Mouse (Mus musculus): ENCODE data around the gene Dtx2. TPM values are rescaled to one million over a fixed set of nuclear protein-coding genes. Genes with fewer than 3 reads are reported as not detected.

Dtx2 gene
- polyA plus RNA-seq, 1 experiment from 2014 or later: 39.2 TPM

DNA sequence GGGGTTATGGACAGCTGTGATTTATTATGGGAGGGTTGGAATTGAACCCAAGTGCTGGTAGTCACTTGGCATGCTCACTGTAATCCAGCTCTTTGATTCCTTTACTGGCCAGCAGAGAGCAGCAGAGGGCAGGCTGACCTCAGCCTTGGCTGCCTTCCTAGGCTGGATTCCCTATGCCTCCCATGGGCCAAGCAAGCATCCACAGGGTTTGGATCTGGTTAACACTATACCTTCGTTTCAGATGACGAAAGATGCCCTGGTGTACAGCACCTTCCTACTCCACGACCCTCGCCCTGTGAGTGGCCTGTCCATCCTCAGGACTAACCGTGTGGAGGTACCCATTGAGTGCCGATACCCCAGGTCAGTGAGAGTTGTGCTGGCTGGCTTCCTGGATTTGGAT, 12.2 kb upstream of the Dtx2 start:
- H3K36me3 ChIP-seq (replicated peaks): no peaks in the 10 kb centered on the region
- 38% methylated on average over 6 of the region's 6 CpGs for WGBS
- no peak overlapping the region for H3K27ac ChIP-seq (replicated peaks)
- peak; percentile 73 for DNase-seq (ENCODE audit: low spot score)
- no peaks in the 10 kb centered on the region for H3K9me3 ChIP-seq
- no peaks in the 10 kb centered on the region for H3K27me3 ChIP-seq (replicated peaks; ENCODE audit: low read depth, poor library complexity, severe bottlenecking)
- no peaks in the 10 kb centered on the region for H3K4me1 ChIP-seq
- H3K4me3 ChIP-seq: no peak overlapping the region

DNA sequence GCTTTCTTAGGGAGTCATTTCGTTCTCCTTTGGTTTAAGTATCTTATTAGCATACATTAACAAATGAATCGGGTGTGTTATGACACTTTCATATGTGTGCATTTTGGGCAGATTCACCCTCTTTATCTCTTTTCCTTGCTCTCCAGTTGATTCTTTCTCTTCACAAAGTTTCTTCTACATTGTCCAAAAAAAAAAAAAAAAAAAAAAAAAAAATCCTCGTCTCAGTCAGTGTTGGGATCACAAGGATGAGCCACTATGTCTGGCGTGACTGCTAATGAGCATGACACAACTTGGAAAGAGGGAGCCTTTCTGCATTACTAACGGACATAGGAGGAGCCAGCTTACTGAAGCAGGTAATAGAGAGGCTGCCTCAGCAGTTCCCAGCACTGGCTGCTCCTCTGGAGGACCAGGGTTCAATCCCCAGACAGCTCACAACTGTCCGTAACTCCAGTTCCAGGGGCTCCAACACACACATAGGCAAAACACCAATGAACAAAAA, 10.0 kb upstream of the Dtx2 start:
- no peaks in the 10 kb centered on the region for H3K27me3 ChIP-seq (replicated peaks; ENCODE audit: low read depth, poor library complexity, severe bottlenecking)
- no peak overlapping the region for H3K27ac ChIP-seq (replicated peaks)
- no peaks in the 10 kb centered on the region for H3K4me1 ChIP-seq
- H3K4me3 ChIP-seq: no peak overlapping the region
- H3K36me3 ChIP-seq (replicated peaks): no peaks in the 10 kb centered on the region
- H3K9me3 ChIP-seq: no peaks in the 10 kb centered on the region
- WGBS: 63% methylated on average over 6 of the region's 6 CpGs
- no peak for DNase-seq (ENCODE audit: low spot score)

DNA sequence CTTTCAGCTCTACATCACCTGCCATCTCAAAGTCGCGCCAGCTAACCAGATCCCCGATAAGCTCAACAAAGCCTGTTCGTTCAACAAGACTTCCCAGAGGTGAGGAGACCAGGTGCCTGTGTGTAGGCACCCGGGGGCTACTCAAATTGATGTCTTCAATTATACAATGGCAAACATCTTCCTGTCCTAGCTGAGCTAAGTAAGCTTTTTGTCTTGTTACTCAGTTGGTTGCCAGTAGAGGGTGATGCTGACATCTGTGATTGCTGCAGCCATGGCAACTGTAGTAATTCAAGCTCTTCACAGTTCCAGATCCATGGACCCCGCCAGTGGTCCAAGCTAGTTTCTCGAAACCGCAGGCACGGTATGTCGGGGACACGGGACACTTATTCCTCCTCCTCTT, 7.4 kb upstream of the Dtx2 start:
- WGBS: 70% methylated on average over 11 of the region's 11 CpGs
- H3K4me1 ChIP-seq: no peaks in the 10 kb centered on the region
- H3K36me3 ChIP-seq (replicated peaks): no peaks in the 10 kb centered on the region
- H3K9me3 ChIP-seq: no peaks in the 10 kb centered on the region
- peak; percentile 46 for DNase-seq (ENCODE audit: low spot score)
- no peak overlapping the region for H3K4me3 ChIP-seq
- H3K27ac ChIP-seq (replicated peaks): no peak overlapping the region
- no peaks in the 10 kb centered on the region for H3K27me3 ChIP-seq (replicated peaks; ENCODE audit: low read depth, poor library complexity, severe bottlenecking)

DNA sequence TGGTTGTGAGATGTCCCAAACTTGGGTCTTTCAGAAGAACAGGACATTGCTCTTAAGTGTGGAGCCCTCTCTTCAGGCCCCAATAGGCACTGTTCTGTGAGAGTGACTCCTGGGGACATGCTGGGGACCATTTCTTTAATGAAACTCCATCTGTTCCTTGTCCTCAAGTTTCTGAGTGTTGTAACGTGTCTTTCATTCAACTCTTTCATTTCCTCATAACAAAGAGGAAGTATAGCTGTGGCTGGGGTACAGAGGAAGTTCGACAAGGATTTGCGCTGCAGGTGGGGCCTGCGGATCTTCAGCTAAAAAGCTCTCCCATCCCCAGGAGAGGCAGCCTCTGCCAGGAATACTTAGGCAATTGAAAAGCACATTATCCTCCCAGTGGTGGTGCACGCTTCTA, 4.0 kb upstream of the Dtx2 start:
- H3K9me3 ChIP-seq: no peaks in the 10 kb centered on the region
- 73% methylated on average over 5 of the region's 5 CpGs for WGBS
- no peak overlapping the region for H3K27ac ChIP-seq (replicated peaks)
- no peak overlapping the region for H3K4me3 ChIP-seq
- H3K36me3 ChIP-seq (replicated peaks): no peaks in the 10 kb centered on the region
- peaks cover 6% of the 10 kb centered on the region for H3K4me1 ChIP-seq
- no peaks in the 10 kb centered on the region for H3K27me3 ChIP-seq (replicated peaks; ENCODE audit: low read depth, poor library complexity, severe bottlenecking)
- DNase-seq (ENCODE audit: low spot score): no peak

DNA sequence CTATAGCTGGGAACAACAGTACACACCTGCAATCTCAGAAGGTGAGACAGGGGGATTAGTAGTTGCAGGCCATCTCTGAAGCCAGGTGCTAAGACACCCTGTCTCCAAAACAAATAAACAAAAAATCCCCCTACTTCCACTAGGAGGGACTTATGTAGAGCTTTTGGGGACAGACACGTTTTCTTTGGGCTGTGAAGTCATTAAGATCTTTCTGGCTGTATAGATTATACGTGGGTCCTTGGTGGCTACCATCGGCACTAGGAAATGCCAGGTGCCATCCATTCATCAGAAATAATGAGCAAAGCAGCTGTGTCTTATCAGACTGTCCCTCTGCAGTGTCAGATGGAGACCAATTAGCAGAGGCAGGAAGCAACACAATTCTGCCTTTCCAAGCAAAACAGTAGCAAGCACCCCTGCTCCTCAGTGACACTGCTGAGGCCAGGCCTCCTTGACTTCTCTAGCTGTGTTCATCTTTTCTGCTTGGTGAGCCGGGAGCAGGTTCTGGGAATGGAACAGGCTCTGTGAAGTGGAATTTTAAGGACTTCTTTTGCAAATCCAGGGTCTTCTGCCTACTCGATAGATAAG, 1.1 kb upstream of the Dtx2 start:
- Histone ChIP-seq H3K27me3 (replicated peaks; ENCODE audit: low read depth, poor library complexity, severe bottlenecking) (no peaks in the 10 kb centered on the region), H3K9me3 (no peaks in the 10 kb centered on the region), H3K4me3 (no peak overlapping the region), H3K36me3 (replicated peaks) (peaks cover 23% of the 10 kb centered on the region), H3K4me1 (peaks cover 11% of the 10 kb centered on the region), H3K27ac (replicated peaks) (no peak overlapping the region)
- no peak for DNase-seq (ENCODE audit: low spot score)
- WGBS: 66% methylated on average over 5 of the region's 5 CpGs

DNA sequence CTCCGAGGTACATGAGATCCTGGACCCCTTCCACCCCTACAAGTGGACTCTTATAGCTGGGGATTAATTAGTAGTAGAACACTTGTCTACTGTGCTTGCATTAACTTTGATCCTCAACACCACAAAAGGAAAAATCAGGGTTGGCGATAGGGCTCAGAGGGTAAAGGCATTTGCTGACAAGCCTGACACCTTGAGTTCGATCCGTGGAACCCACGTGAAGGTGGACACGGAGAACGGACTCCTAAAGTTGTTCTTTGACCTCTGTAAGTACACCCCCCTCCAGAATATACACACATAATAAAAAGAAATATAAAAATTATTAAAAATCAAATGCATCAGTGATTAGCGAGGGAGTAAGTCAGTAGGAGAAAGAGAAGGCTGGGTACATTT, 270 bp upstream of the Dtx2 start:
- H3K27ac ChIP-seq (replicated peaks): no peak overlapping the region; the same call in 1 of the 2 replicates

DNA sequence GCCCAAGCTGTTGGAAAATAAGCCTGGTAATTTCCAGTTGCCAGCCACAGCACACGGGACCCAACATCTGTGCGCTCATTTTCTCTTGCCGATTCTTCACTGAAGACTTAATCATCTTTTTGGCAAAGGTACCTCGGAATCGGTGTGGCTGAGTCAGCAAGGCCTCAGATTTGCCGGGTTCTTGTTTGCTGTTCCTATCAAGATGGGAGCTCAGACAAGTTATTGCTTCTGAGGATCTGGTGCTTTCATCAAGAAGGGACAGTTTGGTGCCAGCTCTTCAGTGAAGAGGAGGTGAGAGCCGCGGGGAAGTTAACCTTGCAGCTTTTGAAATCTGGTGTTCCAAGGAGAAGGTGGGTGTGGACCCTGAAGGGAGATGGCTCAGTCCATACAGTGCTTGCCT, 1.6 kb downstream of the Dtx2 start:
- Histone ChIP-seq H3K9me3 (no peaks in the 10 kb centered on the region), H3K27ac (replicated peaks) (no peak overlapping the region), H3K4me3 (peak overlapping the region; percentile 79; the same call in 1 of the 2 replicates), H3K27me3 (replicated peaks; ENCODE audit: low read depth, poor library complexity, severe bottlenecking) (no peaks in the 10 kb centered on the region), H3K36me3 (replicated peaks) (peaks cover 49% of the 10 kb centered on the region), H3K4me1 (peaks cover 11% of the 10 kb centered on the region)
- no peak for DNase-seq (ENCODE audit: low spot score)
- WGBS: 91% methylated on average over 8 of the region's 8 CpGs

More for the DNA sequence above, 270 bp upstream of the Dtx2 start:
- Histone ChIP-seq H3K4me3 (peak overlapping the region; percentile 79), H3K9me3 (no peaks in the 10 kb centered on the region), H3K27me3 (replicated peaks; ENCODE audit: low read depth, poor library complexity, severe bottlenecking) (no peaks in the 10 kb centered on the region), H3K36me3 (replicated peaks) (peaks cover 32% of the 10 kb centered on the region), H3K4me1 (peaks cover 11% of the 10 kb centered on the region)
- WGBS: 66% methylated on average over 8 of the region's 8 CpGs
- no peak for DNase-seq (ENCODE audit: low spot score)

DNA sequence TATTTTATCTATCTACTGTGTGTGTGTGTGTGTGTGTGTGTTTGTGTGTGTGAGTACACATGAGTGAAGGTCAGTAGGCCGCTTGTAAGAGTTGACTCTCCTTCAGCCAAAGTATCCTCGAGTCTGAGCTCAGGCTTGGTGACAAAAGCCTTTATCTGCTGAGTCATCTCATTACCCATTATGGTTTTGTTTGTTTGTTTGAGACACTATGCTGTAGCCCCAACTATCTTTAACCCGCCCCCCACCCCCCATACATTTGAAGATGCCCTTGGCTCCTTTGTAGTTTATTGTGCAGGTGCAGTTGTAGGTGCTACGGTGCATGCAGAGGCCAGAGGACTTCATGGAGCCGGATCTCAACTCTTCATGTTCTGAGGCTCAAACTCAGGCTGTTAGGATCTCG, 6.6 kb downstream of the Dtx2 start:
- Histone ChIP-seq H3K4me3 (no peak overlapping the region), H3K27ac (replicated peaks) (no peak overlapping the region), H3K27me3 (replicated peaks; ENCODE audit: low read depth, poor library complexity, severe bottlenecking) (no peaks in the 10 kb centered on the region), H3K9me3 (no peaks in the 10 kb centered on the region), H3K36me3 (replicated peaks) (peaks cover 73% of the 10 kb centered on the region), H3K4me1 (peaks cover 18% of the 10 kb centered on the region)
- no peak for DNase-seq (ENCODE audit: low spot score)
- 93% methylated on average over 6 of the region's 6 CpGs for WGBS

DNA sequence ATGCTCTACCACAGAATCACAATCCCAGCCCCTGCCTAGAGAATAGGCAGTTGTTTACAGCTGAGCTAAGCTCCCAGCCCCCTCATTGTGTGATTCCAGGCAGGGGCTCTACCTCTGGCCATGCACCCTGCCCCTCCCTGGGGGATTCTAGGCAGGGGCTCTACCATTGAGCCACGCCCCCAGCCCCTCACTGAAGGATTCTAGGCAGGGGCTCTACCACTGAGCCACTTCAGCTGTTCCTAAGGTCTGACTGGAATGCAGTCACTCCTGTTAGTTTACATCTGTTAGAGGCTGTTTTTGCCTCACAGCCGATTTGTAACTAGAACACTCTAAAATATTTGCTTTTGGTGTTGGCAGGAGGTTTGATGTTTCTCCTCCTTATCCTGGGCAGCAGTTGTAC, 7.7 kb downstream of the Dtx2 start:
- H3K36me3 ChIP-seq (replicated peaks): peaks cover 62% of the 10 kb centered on the region

DNA sequence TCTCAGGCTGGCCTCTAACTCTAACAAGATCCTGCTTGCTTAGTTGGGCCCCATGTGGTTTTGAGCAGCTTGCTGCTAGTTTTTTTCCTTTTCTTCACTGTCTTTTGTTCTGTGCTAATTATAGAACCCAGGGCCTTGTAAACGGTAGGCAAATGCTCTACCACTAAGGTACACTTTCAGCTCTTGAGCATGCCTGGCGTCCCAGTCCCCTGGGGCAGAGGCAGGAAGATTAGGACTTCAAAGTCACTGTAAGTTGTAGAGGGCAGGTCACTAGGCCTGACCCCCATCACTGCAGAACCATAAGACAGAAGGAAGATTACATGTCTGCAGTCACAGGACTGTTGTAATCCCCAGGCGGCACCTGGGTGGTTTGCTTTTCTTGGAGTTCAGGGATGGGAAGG, 8.2 kb downstream of the Dtx2 start:
- H3K36me3 ChIP-seq (replicated peaks): peaks cover 58% of the 10 kb centered on the region
- H3K9me3 ChIP-seq: no peaks in the 10 kb centered on the region
- peaks cover 18% of the 10 kb centered on the region for H3K4me1 ChIP-seq
- WGBS: 25% methylated on average over 3 of the region's 3 CpGs
- H3K4me3 ChIP-seq: no peak overlapping the region
- DNase-seq (ENCODE audit: low spot score): peak; percentile 42
- no peaks in the 10 kb centered on the region for H3K27me3 ChIP-seq (replicated peaks; ENCODE audit: low read depth, poor library complexity, severe bottlenecking)
- peak overlapping the region; percentile 20; the same call in 1 of the 2 replicates for H3K27ac ChIP-seq (replicated peaks)

More for the DNA sequence above, 7.7 kb downstream of the Dtx2 start:
- Histone ChIP-seq H3K4me3 (no peak overlapping the region), H3K9me3 (no peaks in the 10 kb centered on the region), H3K27me3 (replicated peaks; ENCODE audit: low read depth, poor library complexity, severe bottlenecking) (no peaks in the 10 kb centered on the region), H3K4me1 (peaks cover 18% of the 10 kb centered on the region), H3K27ac (replicated peaks) (peak overlapping the region; percentile 20; the same call in 1 of the 2 replicates)
- 58% methylated on average over 2 of the region's 2 CpGs for WGBS
- DNase-seq (ENCODE audit: low spot score): no peak

DNA sequence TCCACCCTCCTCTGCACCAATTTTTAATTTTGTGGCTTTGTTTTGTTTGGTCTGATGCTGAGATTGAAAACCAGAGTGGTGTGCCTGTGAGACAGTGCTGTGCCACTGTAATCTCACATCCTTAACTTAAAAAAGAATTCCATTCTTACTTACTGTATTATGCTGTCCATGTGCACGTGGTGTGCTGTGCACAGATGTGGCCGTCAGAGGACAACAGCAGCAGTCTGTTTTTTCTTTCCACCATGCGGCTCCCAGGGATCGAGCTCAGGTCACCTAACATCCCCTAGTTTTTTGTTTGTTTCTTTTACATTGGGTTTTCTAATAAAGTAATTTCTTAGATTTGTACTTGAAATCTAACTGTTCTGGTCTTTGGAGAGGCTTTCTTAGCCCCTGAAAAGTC, 9.9 kb downstream of the Dtx2 start:
- Histone ChIP-seq H3K27ac (replicated peaks) (no peak overlapping the region), H3K4me1 (peaks cover 18% of the 10 kb centered on the region), H3K27me3 (replicated peaks; ENCODE audit: low read depth, poor library complexity, severe bottlenecking) (no peaks in the 10 kb centered on the region), H3K9me3 (no peaks in the 10 kb centered on the region), H3K36me3 (replicated peaks) (peaks cover 46% of the 10 kb centered on the region), H3K4me3 (no peak overlapping the region)
- WGBS: 82% methylated on average over 4 of the region's 4 CpGs
- no peak for DNase-seq (ENCODE audit: low spot score)

DNA sequence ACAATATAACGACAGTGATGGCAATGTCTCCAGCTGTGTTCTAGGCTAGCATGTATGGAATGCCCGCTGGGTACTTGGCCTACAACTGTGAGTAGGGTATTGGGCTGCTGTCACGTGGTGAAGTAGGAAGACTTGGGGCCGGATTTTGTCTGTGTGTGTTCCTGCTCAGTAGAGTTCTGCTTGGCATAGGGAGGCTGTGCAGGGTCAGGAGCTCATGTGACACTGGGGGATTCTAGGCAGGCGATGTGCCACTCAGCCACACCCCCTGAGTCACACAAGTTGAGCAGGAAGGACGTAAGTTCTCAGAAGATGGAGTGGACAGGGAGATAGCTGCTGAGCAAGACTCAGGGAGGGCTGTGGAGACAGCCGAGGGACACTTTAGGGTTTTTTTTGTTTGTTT, 13.1 kb downstream of the Dtx2 start:
- H3K9me3 ChIP-seq: no peaks in the 10 kb centered on the region
- DNase-seq (ENCODE audit: low spot score): no peak
- H3K36me3 ChIP-seq (replicated peaks): peaks cover 47% of the 10 kb centered on the region
- H3K4me3 ChIP-seq: no peak overlapping the region
- 80% methylated on average over 7 of the region's 7 CpGs for whole genome bisulfite sequencing
- H3K27ac ChIP-seq (replicated peaks): no peak overlapping the region
- H3K27me3 ChIP-seq (replicated peaks; ENCODE audit: low read depth, poor library complexity, severe bottlenecking): no peaks in the 10 kb centered on the region
- peaks cover 13% of the 10 kb centered on the region for H3K4me1 ChIP-seq

DNA sequence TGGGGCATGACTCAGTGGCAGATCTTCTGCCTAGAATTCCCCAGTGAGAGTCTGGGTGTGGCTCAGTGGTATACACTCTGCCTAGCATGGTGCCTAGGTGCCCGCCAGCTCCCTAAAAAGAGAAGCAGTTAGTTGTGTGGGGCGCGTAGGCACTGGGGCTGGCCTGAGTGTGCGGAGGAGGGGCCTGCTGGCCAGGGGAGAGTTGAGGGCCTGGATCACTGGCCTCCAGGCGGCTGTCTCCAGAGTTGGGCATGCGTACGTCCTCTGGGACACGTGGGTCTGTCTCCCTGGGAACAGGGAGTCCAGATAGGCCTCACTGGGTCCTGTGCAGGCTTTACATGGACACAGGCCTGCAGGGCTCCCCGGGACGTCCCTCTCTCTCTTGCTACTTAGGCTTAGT, 20.3 kb downstream of the Dtx2 start:
- peaks cover 84% of the 10 kb centered on the region for H3K36me3 ChIP-seq (replicated peaks)
- DNase-seq (ENCODE audit: low spot score): no peak
- WGBS: 85% methylated on average over 10 of the region's 10 CpGs
- no peaks in the 10 kb centered on the region for H3K27me3 ChIP-seq (replicated peaks; ENCODE audit: low read depth, poor library complexity, severe bottlenecking)
- H3K27ac ChIP-seq (replicated peaks): no peak overlapping the region
- no peak overlapping the region for H3K4me3 ChIP-seq
- no peaks in the 10 kb centered on the region for H3K9me3 ChIP-seq
- peaks cover 3% of the 10 kb centered on the region; the same call in 1 of the 2 replicates for H3K4me1 ChIP-seq
